Mouse (Mus musculus) left cerebral cortex, postnatal 14 days (tissue): Measurements from ENCODE around the gene Slf2. TPM values are rescaled to one million over a fixed set of nuclear protein-coding genes. Genes with fewer than 3 reads are reported as not detected.

Source experiments
- DNase-seq, 2 experiments: peaks; one replicate each; pipeline ENCODE4 v3.0.0; 2021 to 2022; ENCODE audit warnings: low spot score in 2 of 2, mixed read lengths in 1 of 2
- intact Hi-C: fragments of 180-260 bp; cut with DNase I; formaldehyde crosslinking; loops from one replicate; pipeline ENCODE4 v1.15.1; 2025
- total RNA-seq, 2 experiments: library from RNA; stranded (reverse); gene quantifications; 2 replicates each; pipeline ENCODE4 v1.2.3; 2021

Slf2 gene
- total RNA-seq, 2 experiments from 2014 or later: 31.8 to 32.2 TPM

DNA sequence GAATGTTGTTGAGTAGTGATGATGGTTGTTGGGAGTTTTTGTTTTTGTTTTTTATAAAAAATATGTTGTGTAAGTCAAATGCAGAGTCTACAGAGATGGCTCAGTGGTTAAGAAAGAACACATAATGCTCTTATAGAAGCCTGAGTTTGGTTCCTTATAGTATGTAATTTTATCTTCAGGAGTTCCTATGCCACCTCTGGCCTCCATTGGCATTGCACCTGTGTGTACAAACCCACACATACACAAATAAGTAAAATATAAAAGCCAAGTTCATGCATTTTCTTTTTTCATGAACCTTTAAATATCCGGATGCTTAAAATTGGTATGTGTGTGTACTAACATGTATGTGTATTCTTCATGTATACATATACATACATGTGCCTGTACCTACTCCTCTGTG, 35.0 kb downstream of the Slf2 start:
- intact Hi-C loops: no loop called here
- no peak for DNase-seq

DNA sequence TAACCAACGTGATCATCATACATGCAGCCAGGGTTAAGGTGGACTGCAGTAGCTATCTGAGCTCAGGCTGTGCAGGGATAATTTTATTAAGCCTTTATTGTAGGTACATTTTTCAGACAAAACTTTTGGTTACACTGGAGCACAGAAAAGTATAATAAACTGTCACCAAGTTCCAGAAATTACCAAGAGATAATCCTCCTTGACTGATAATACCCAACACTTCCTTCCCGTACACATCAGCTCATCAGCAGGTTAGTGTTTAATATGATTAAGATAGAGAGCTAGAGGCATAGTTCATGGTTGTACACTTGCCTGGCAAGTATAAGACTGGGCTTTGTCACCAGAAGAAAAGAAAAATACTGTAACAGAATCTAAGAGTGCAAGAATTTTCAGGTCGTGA, 37.4 kb downstream of the Slf2 start:
- intact Hi-C loops: no loop called here
- no peak for DNase-seq

DNA sequence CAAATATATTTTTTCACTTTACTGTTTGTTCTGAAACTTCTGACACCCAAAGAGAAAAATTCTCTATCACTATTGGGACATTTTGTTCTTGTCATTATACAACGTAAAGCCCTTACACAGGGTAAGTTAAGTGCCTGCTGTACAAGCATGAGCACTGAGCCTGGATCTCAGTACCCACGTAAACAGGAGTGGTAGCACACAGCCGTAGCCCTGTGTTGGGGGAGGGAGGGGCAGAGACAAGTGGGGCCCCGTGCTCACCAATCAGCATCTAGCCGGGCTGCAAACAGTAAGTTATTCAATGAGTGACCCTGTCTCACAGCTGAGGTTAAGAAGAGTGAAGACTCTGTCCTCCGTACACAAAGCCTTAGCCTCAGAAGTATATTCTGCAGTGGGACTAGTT, 45.7 kb downstream of the Slf2 start:
- DNase-seq: no peak
- intact Hi-C loops: no loop called here

DNA sequence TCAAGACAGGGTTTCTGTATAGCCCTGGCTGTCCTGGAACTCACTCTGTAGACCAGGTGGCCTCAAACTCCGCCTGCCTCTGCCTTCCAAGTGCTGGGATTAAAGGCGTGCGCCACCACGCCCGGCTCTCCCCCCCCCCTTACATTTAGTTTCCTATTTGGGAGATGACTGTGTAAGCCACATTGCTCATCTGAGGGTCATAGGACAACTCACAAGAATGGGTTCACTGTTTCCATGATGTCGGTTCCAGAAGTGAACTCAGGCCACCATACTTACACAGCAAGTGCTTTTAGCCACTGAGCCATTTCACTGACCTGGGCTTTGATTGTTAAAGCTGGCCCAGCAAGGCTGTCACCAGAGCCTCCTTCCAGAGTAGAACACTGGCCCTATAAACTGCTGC, 46.2 kb downstream of the Slf2 start:
- no peak for DNase-seq
- intact Hi-C loops: no loop called here

DNA sequence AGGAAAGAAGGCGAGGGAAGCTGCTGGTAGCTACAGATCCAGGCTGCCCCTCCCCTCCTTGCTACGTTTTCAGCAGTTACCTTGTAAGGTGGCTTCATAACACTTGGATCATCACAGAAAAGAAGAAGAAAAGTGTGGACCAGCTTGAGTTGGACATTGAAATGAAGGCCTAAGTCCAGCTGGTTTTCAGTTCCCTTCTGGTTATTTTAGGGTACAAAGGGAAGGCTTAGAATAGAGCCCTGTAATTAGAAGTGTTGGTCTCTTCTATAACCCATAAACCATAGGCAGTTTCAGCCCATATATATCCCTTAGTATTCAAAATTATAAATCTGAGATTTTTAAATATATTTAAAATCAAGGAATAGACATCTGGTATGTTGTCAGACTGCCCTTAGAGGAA, 49.8 kb downstream of the Slf2 start:
- no peak for DNase-seq
- intact Hi-C loops: no loop called here

DNA sequence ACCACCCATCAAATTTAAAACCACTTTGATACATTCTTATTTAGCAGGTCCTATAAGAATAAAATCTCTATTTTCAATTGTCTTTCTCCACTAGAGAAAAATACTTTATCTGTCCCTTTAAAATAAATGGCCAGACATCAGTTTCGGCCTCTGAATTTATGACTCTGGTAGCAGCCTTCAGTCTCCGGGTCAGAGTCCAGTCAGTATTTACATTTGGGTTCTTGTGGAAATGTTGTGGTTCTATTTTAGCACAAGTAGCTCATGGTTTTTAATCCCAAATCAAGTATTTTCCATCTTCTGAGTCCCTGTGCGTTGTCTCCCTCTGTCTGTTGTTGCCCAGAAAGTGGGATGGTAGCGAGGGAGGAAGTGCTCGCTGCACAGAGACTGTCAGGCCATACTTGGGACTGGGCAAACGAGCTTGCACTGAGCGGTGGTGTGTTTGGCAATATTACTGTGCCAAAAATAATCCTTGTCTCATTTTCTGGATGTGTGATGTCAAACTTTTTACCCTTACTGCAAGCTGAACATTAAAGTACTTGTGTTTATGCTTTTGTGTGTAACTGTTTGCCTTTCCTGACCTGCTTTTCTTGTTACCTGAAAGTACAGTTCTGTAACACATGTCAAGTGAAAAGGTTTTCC, 51.6 kb downstream of the Slf2 start:
- no peak for DNase-seq
- intact Hi-C loops: no loop called here

DNA sequence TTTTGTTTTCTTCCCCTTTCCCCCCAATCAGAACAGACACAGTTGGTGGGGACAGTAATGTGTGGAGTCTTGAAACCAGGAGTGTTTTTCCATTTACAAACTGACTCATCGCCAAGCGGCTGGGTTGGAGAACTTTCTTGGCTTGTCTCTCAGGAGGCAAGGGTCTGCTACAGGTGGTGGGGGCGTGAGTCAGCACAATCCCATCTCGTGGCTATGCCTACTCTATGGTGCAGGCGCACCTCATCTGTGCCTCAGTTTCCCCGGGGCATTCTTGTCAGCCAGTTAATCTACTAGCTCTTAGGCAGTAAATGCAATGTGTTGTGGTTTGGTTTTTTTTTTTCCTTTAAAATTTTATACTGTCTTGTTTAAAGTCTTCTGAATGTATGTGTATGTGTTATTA, 52.4 kb downstream of the Slf2 start:
- DNase-seq: no peak
- intact Hi-C loops: no loop called here

DNA sequence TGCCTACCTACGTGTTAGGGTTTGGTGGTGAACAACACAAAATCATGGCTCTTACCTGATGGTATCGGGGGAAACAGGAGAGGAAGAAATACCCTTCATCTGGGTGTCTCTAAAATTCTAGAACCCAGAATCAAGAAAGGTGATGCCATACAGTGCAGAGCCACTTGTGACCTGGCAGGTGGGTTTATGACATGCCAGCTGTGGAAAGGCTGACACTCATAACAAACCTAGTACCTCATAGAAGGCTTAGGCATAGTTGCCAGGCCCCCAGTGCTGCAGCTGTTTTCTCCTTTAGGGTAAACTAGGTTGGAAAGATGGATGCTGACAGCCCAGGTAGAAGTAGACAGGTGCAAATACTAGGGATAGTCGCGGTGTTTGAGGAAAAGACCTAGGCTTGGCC, 53.5 kb downstream of the Slf2 start:
- DNase-seq: no peak
- intact Hi-C loops: no loop called here

DNA sequence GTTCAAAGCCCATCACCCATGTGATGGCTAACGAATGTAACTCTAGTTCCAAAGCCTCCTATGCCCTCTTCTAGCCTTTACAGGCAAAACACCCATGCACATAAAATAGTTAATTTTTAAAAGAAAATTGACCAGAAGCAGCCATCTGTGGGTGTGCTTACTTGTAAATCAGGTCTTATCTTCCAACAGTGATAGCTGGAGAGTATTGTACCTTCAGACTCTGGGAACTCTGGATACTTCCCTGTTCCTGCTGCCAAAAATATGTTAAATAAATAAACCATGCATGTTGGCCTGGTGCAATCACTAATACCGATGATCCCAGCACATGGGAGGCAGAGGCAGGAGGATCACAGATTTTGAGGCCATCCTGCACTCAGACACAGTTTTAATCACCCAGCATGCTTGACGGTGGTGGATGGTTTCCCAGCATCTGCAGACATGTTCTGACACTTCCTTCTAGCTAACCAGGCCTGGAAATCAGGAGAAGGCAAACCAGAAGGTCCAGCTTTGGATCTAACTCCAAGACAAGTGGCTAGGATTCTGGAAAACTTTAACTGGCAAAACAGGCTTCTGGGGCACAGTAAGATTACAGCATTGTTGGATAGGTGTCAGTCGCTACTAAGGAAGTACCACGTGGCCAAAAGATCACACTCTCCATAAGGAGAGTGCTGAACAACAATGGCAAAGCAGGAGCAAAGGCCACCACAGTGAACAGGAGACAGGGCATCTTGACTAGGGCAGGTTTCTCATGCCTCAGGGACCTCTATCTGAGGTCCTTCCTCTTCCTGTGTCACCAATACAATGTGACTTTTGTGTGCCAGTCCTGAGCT, 54.4 kb downstream of the Slf2 start:
- intact Hi-C loops: loop anchor here (5.0 kb wide), 1 partner anchor 47 kb away; no protein-coding TSS in a partner anchor
- DNase-seq: no peak

DNA sequence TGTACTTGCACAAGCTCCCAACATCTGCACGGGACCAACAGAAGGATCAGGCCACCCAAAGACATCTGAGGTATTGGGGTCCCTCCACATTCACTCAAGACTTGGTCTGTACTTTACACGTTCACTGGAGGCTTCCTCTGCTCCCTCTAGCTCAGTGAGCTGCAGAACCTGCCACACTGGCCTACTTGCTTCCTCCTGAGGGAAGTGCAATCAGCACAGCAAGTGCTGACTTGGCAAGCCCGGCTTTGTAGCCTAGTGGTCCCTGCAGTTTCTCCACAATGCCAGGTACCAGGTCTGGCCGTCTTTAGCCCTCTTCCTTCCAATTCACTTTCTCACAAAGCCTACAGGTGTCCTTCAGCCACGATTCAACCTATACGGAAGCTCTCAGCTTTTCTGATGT, 56.1 kb downstream of the Slf2 start:
- intact Hi-C loops: loop anchor here (5.0 kb wide), 1 partner anchor 45 kb away; no protein-coding TSS in a partner anchor
- no peak for DNase-seq

DNA sequence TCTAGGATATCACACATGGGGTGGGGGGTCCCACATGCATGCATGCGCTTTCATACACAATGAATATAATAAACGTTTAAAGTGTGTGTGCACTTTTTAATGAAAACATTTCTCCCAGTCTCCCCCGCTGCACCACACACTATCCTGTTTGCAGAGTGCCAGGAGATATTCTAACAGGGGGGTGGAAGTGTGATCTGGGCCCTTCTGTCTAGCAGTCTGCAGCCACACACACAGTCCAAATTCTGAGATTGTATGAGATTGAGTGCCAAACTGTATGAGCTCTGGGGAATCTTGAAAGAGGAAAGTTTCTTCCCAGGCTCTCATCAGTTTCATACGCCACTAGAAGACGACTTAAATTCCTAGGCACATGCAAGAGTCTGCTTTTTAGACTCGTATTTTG, 56.9 kb downstream of the Slf2 start:
- peak; percentile 57 to 61 for DNase-seq
- intact Hi-C loops: loop anchor here (5.0 kb wide), 1 partner anchor 44 kb away; no protein-coding TSS in a partner anchor

DNA sequence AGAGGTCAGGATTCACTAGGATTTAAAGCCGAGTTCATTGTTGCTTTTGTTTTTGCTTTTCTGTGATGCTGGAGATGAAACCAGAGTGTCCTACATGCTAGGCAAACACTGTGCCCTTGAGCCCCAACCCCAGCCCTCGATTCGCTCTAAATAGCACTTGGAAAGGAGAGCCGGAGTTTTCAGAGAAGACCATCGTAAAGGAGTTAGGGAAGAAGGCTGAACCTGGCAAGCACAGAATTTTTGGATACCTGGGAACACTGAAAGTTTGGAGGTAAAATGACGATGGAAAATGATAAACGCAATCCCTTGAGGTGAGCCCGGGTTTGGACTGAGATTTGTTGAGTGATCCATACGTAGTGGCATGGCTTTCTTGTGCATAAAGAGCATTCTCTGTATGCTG, 57.4 kb downstream of the Slf2 start:
- no peak for DNase-seq
- intact Hi-C loops: loop anchor here (5.0 kb wide), 1 partner anchor 44 kb away; no protein-coding TSS in a partner anchor

DNA sequence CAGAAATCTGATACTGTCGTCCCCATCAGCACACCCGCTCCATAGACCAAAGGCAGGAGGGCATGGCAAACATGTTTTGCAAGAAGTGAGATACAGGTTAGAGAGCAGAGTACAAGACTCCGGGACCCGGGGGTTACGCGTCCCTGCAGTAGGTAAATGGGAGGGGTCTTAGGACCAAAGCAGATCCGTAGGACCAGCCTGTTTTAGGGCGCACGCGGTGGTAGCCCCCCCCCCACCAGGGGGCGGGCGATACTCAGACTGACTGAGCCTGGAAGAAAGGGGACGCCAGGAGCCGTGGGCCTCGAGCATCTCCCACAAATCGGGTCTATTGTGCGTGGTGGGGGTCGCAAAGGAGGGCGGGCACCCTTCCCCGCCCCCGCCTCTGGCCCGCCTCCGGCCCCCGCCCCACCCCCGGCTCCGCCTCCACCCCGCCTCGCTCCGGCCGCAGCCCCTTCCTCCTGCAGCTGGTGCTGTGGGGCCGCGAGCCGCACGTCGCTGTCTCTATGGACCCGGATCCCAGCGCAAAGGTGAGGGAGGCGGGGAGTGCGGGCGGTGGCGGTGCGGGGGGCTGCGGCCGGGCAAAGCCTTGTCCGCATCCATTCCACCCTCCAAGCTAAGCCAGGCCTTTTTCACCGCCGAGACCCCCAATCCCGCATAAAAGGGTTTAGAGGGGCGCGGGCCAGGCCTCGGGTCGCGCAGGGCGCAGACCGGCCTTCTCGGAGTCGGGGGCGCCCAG, 58.0 kb downstream of the Slf2 start, which contains the start of gene Sema4g:
Sema4g (plus strand) TSS at position 271 of the 736 bp plus-strand sequence.
- no peak for DNase-seq
- intact Hi-C loops: loop anchor here (5.0 kb wide), 1 partner anchor 43 kb away; no protein-coding TSS in a partner anchor

DNA sequence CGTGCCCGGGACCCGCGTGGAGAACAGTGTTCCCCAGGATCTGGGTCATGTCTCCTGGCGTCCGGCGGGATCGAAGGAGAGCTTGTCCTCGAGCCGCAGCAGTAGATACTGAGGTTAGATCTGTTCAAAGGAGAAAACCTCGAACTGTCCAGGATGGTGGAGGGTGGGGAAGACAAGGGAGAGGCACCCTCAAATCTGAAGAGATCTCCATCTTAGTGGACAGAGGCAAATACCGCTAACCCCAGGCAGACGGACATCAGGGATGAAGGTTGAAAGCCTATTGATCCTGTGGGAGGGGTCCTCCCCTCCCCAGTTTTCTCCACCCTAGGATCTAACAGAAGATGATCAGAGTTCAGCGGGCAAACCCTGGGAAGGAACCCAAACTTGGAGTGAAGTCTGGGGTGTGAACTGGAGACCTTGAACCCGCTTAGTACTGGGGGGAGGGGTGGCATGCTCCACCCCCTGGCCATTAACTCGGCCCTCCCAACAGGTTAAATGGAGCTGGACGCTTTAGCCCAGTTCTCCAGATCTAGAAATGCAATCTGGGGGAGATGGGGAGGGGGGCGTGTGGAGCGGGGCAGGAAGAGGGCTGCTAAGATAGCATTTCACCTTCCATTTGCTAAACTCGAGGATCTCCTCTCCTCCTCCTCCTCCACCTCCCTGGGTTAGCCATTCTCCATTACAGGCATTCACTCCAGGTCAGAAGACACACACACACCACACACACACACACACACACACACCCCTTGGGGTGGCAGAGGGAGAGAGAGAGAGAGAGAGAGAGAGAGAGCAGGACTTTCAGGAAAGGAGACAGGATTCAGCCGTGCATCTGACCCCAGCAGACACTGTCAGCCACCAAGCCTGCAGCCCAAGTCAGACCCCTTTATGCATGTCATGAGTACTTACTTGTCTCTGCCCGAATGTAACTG, 58.9 kb downstream of the Slf2 start:
- intact Hi-C loops: loop anchor here (5.0 kb wide), 1 partner anchor 42 kb away; no protein-coding TSS in a partner anchor
- no peak for DNase-seq

DNA sequence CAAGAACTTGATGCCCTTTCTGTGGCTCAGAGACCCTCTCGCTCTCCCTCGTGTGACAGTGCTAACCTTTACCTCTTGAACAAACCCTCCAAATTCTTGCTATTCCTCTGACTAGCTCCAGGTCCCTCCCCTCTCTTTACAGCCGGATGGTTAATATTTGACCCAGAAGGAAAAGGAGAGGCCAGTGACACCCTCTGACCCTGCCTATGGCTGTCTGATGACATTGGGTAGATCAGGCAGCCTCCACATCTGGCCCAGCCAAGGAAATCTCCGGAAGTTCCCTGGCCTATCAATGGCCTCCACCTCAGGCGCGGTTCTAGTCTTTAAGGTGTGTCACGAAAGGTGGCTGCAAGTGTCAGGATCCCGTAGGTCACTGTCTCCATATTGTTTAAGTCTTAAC, 60.1 kb downstream of the Slf2 start:
- no peak for DNase-seq
- intact Hi-C loops: no loop called here

DNA sequence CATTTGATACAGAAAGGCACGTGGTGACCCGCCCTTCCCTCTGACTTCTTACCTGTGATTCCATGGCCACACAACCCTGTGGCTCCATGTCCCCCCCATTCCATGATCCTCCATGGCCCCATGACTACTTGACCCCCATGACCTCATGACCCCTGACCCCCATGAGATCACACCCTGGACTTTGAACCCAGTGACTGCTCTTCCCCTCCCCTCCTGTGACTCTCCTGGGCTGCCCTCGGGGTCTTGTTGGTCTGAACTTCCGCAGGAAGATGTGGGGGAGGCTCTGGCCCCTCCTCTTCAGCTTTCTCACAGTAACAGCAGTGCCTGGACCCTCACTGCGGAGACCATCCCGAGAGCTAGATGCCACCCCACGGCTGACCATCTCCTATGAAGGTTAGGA, 61.3 kb downstream of the Slf2 start:
- intact Hi-C loops: no loop called here
- no peak for DNase-seq

DNA sequence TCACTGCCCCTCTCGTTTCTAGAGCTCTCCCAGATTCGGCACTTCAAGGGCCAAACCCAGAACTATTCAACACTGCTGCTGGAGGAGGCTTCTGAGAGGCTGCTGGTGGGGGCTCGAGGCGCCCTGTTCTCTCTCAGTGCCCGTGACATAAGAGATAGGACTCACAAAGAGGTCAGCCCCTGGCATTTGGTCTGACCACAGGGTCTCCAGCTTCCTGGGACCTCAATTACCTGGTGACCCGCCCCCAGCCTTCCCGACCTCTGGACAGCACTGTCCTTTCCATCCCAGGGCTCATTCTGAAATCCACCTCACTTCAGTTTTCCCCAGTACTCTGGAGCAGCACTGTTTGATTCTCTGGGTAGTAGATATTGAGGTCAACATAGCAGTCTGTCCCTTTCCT, 61.8 kb downstream of the Slf2 start:
- no peak for DNase-seq
- intact Hi-C loops: no loop called here

DNA sequence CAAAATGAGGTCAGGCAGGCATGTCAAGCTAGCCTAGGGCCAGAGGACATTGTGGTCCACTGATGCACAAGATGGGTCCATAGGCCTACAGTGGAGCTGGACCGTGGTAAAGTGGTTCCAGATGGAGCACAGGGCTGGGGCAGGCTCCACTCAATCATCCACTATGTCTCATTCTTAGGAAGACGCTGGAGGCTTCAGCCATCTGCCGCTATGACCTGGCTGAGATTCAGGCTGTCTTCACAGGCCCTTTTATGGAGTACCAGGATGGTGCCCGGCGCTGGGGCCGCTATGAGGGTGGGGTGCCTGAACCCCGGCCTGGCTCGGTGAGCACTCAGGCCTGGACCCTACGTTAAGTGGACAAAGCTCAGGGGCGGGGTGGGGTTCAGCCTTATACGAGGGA, 66.8 kb downstream of the Slf2 start:
- intact Hi-C loops: no loop called here
- no peak for DNase-seq

DNA sequence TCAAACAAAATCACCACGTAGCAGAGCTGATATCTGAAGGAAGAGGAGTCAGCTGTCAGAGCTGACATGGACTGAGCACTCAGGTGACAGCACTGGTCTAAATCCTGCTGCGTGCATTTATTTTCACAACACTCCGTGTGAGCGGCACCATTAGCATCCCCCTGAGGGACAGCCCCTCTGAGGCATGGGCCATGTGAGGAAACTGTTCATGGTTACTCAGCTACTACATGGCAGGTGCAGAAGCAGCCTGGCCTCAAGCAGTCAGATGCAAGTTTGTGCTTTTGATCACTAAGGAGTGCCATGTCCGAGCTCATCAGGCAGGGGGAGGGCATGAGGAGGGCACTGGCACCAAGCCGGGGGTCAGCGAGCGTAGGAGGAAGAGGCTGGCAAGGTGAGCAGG, 68.7 kb downstream of the Slf2 start:
- DNase-seq: no peak
- intact Hi-C loops: no loop called here
